Mouse (Mus musculus): ENCODE measurements at regions not wholly inside any gene's neighbourhood (a gene's known extent, or its start where the extent isn't known, plus 50 kb on each side); places are given as distances from the start of the nearest gene placed in this dataset.

DNA sequence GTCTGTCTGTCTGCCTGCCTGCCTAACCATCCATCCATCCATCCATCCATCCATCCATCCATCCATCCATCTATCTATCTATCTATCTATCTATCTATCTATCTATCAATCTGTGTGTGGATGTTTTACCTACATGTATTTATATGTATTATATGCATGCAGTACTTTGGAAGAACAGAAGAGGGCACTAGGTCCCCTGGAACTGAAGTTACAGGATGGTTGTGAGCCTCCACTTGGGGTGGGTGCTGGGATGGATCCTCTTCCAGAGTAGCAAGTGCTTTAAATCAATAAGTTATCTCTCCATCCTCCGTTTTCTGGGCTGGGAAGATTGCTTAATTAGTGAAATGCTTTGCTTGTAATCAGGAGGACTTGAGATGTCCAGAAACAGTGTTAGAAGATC lies 54.6 kb upstream of the Medag start:
- no peak for ATAC-seq (ENCODE audit: insufficient read depth)
- no peak overlapping the region for H3K4me2 ChIP-seq
- H3K4me3 ChIP-seq (replicated peaks): no peak overlapping the region
- H3K27ac ChIP-seq (replicated peaks): no peak overlapping the region
- 68% methylated on average over 1 of the region's 1 CpGs for WGBS (ENCODE audit: insufficient replicate concordance)
- H3K36me3 ChIP-seq (replicated peaks): no peaks in the 10 kb centered on the region
- peaks cover 24% of the 10 kb centered on the region for H3K4me1 ChIP-seq (replicated peaks)
- no peaks in the 10 kb centered on the region for H3K27me3 ChIP-seq
- H3K9ac ChIP-seq: no peak overlapping the region
- H3K9me3 ChIP-seq (replicated peaks): no peaks in the 10 kb centered on the region

Measured in liver, embryonic 15.5 days (tissue).